Mouse (Mus musculus) spleen, adult 12 weeks (tissue): ENCODE results near the gene Ncam1.

ENCODE experiments used
- DNase-seq: peaks from one replicate; pipeline ENCODE4 v3.0.0; 2022; ENCODE audit warnings: low spot score

Gene Ncam1

GRCm38 (mm10) chr9:49679270-49679669 is 119.5 kb downstream of the Ncam1 start:
- DNase-seq = no peak

- DNase-seq = no peak
Observed at GRCm38 (mm10) chr9:49675696-49676465, 122.8 kb downstream of the Ncam1 start.

GRCm38 (mm10) chr9:49672646-49673199 is 126.0 kb downstream of the Ncam1 start:
- DNase-seq = no peak

GRCm38 (mm10) chr9:49667066-49667465 is 131.7 kb downstream of the Ncam1 start:
- no peak for DNase-seq

GRCm38 (mm10) chr9:49665361-49665760 is 133.4 kb downstream of the Ncam1 start:
- DNase-seq = no peak

GRCm38 (mm10) chr9:49663927-49664320 is 134.8 kb downstream of the Ncam1 start:
- no peak for DNase-seq

- no peak for DNase-seq
Observed at GRCm38 (mm10) chr9:49662958-49663926, 135.5 kb downstream of the Ncam1 start.

- DNase-seq = no peak
Observed at GRCm38 (mm10) chr9:49661480-49661879, 137.2 kb downstream of the Ncam1 start.

GRCm38 (mm10) chr9:49658381-49658856 is 140.3 kb downstream of the Ncam1 start:
- no peak for DNase-seq

- no peak for DNase-seq
Observed at GRCm38 (mm10) chr9:49654470-49654869, 144.3 kb downstream of the Ncam1 start.

GRCm38 (mm10) chr9:49653478-49654245 is 145.1 kb downstream of the Ncam1 start:
- DNase-seq = no peak

- DNase-seq = no peak
Observed at GRCm38 (mm10) chr9:49644296-49644695, 154.4 kb downstream of the Ncam1 start.

- no peak for DNase-seq
Observed at GRCm38 (mm10) chr9:49640764-49641163, 158.0 kb downstream of the Ncam1 start.

- DNase-seq = no peak
Observed at GRCm38 (mm10) chr9:49640142-49640541, 158.6 kb downstream of the Ncam1 start.

- no peak for DNase-seq
Observed at GRCm38 (mm10) chr9:49637955-49638354, 160.8 kb downstream of the Ncam1 start.

GRCm38 (mm10) chr9:49635668-49636326 is 162.9 kb downstream of the Ncam1 start:
- DNase-seq = no peak

GRCm38 (mm10) chr9:49632591-49632990 is 166.1 kb downstream of the Ncam1 start:
- no peak for DNase-seq

- DNase-seq = no peak
Observed at GRCm38 (mm10) chr9:49630336-49630735, 168.4 kb downstream of the Ncam1 start.

GRCm38 (mm10) chr9:49624910-49625309 is 173.8 kb downstream of the Ncam1 start:
- DNase-seq = no peak

GRCm38 (mm10) chr9:49623934-49624505 is 174.7 kb downstream of the Ncam1 start:
- DNase-seq = no peak
